ENCODE assay signal across 9 mouse cellular contexts in the genomic region with DNA sequence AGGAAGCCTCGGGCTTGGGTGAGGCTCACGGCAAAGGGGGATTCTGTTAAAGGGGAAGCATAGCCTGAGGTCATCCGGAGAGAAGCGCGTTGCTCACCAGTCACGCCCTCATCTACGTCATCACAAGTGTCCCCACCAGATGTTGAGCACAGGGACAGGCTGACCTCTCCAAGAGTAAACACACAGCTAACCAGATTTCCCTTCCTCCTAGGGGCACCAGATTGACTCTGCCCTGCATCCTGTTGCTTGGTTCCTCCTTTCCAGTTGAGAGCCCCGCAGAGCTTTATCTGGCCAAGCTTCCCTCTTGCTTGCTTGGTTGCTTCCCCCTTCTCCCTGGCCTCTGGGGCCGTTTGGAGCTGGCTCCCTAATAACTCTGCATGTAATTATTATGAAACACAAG.
DNase-seq lines count a peak whose midpoint lies in the region; ATAC-seq and TF ChIP-seq lines count a peak whose summit lies in the region.
"Had no signal": no experiment of that assay in that cellular context is flagged by ENCODE, and none has a peak within 500 bp of the region (broad histone marks: within the 10 kb centered on the region; RNA-seq: fewer than 3 reads in every experiment).

No protein-coding gene starts in this region.

- no peak for TF ChIP-seq EP300 in heart, postnatal 0 days (IDR thresholded peaks at IDR 0.05; ENCODE audit: low read depth)

- peaks cover 18% of the 10 kb centered on the region for H3K4me1 ChIP-seq in bone marrow macrophage, adult 2 months (ENCODE audit: control insufficient read depth, insufficient read depth, low read length)
- H3K4me1 ChIP-seq in heart, postnatal 0 days (ENCODE audit: control insufficient read depth, insufficient read depth): peaks cover 7% of the 10 kb centered on the region; the same call in 1 of the 2 replicates
- peaks cover 5% of the 10 kb centered on the region; the same call in 1 of the 2 replicates for H3K4me1 ChIP-seq in lung, embryonic 16.5 days (replicated peaks; ENCODE audit: control insufficient read depth, insufficient read depth, low read length)
- H3K4me1 ChIP-seq in forebrain, embryonic 11.5 days (replicated peaks; ENCODE audit: control insufficient read depth, insufficient read depth, low read length): 0 out of 2 replicates have a peak, but pooled peaks cover 7% of the 10 kb centered on the region

- H3K36me3 ChIP-seq in heart, postnatal 0 days (replicated peaks; ENCODE audit: control insufficient read depth, insufficient read depth, low read length): no peaks in the 10 kb centered on the region
- H3K36me3 ChIP-seq in lung, embryonic 16.5 days (ENCODE audit: control insufficient read depth, insufficient read depth, low read length): no peaks in the 10 kb centered on the region
- no peaks in the 10 kb centered on the region for H3K36me3 ChIP-seq in forebrain, embryonic 11.5 days (ENCODE audit: control insufficient read depth, insufficient read depth, low read length)
- H3K36me3 ChIP-seq: limb, embryonic 15.5 days had no signal

- TF ChIP-seq CTCF in bone marrow macrophage, adult 2 months (IDR thresholded peaks at IDR 0.05; ENCODE audit: low read depth, low read length): no peak
- TF ChIP-seq CTCF in heart, postnatal 0 days (IDR thresholded peaks at IDR 0.05; ENCODE audit: low read depth): no peak

- no peak for TF ChIP-seq POLR2A in bone marrow macrophage, adult 2 months (IDR thresholded peaks at IDR 0.05; ENCODE audit: borderline replicate concordance, low read depth, low read length)

- 0 out of 2 replicates have a peak, but pooled peaks cover 3% of the 10 kb centered on the region for H3K9me3 ChIP-seq in heart, postnatal 0 days (replicated peaks; ENCODE audit: control insufficient read depth, low read length)
- H3K9me3 ChIP-seq in lung, embryonic 16.5 days (ENCODE audit: control insufficient read depth, low read length): 0 out of 2 replicates have a peak, but pooled peaks cover 4% of the 10 kb centered on the region
- H3K9me3 ChIP-seq in forebrain, embryonic 11.5 days (ENCODE audit: control insufficient read depth, low read length): no peaks in the 10 kb centered on the region
- H3K9me3 ChIP-seq: limb, embryonic 15.5 days had no signal

- DNase-seq in embryo, embryonic 11 days: peak; percentile 23
- no peak for DNase-seq in embryo, embryonic 9.5 days (ENCODE audit: extremely low spot score)
- peak; percentile 58 for DNase-seq in heart, postnatal 0 days (ENCODE audit: low spot score)
- no peak for DNase-seq in layer of hippocampus, adult 18-20 months (ENCODE audit: low spot score in 2 of 2)
- DNase-seq in forebrain, embryonic 11.5 days (ENCODE audit: low spot score): no peak
- no peak for DNase-seq in layer of hippocampus, postnatal 36 days

- H3K4me3 ChIP-seq in bone marrow macrophage, adult 2 months (ENCODE audit: insufficient read depth, low read length): no peak overlapping the region
- H3K4me3 ChIP-seq in heart, postnatal 0 days (ENCODE audit: low read depth, low read length): no peak overlapping the region
- H3K4me3 ChIP-seq in lung, embryonic 16.5 days (ENCODE audit: low read length): no peak overlapping the region
- no peak overlapping the region for H3K4me3 ChIP-seq in forebrain, embryonic 11.5 days (ENCODE audit: low read depth, low read length)
- H3K4me3 ChIP-seq: limb, embryonic 15.5 days had no signal

- peak overlapping the region; percentile 79 for H3K27ac ChIP-seq in bone marrow macrophage, adult 2 months (ENCODE audit: insufficient read depth, low read depth, low read length)
- no peak overlapping the region for H3K27ac ChIP-seq in heart, postnatal 0 days (ENCODE audit: low read depth)
- H3K27ac ChIP-seq in lung, embryonic 16.5 days (ENCODE audit: low read length): peak overlapping the region; percentile 27; the same call in 1 of the 2 replicates
- no peak overlapping the region for H3K27ac ChIP-seq in forebrain, embryonic 11.5 days (ENCODE audit: low read depth, low read length)
- H3K27ac ChIP-seq: limb, embryonic 15.5 days had no signal

- no peaks in the 10 kb centered on the region for H3K27me3 ChIP-seq in heart, postnatal 0 days (ENCODE audit: control insufficient read depth, insufficient read depth, low read length)
- H3K27me3 ChIP-seq in lung, embryonic 16.5 days (ENCODE audit: control insufficient read depth, insufficient read depth, low read depth, low read length): no peaks in the 10 kb centered on the region
- H3K27me3 ChIP-seq in forebrain, embryonic 11.5 days (ENCODE audit: control insufficient read depth, insufficient read depth, low read length): no peaks in the 10 kb centered on the region
- H3K27me3 ChIP-seq: limb, embryonic 15.5 days had no signal

- peak overlapping the region; percentile 40 for H3K4me2 ChIP-seq in heart, postnatal 0 days (ENCODE audit: low read depth, low read length)
- H3K4me2 ChIP-seq in lung, embryonic 16.5 days (ENCODE audit: low read depth, low read length): peak overlapping the region; percentile 25
- H3K4me2 ChIP-seq in forebrain, embryonic 11.5 days (ENCODE audit: low read depth, low read length, severe bottlenecking): no peak overlapping the region
- H3K4me2 ChIP-seq: limb, embryonic 15.5 days had no signal

- no peak overlapping the region for H3K9ac ChIP-seq in heart, postnatal 0 days (replicated peaks; ENCODE audit: low read depth, low read length)
- H3K9ac ChIP-seq in lung, embryonic 16.5 days (ENCODE audit: low read length): no peak overlapping the region
- no peak overlapping the region for H3K9ac ChIP-seq in forebrain, embryonic 11.5 days (ENCODE audit: low read length)
- H3K9ac ChIP-seq: limb, embryonic 15.5 days had no signal

- WGBS in heart, postnatal 0 days: 19% methylated on average over 9 of the region's 9 CpGs
- 27% methylated on average over 9 of the region's 9 CpGs for WGBS in lung, embryonic 16.5 days
- WGBS in forebrain, embryonic 11.5 days: 50% methylated on average over 9 of the region's 9 CpGs

- peak; percentile 77 for ATAC-seq in heart, postnatal 0 days (ENCODE audit: insufficient read depth, low read depth)
- peak; percentile 72 for ATAC-seq in lung, embryonic 16.5 days (ENCODE audit: low read depth)
- ATAC-seq in forebrain, embryonic 11.5 days (replicated peaks; ENCODE audit: low FRiP score): no peak; the same call in 1 of the 2 replicates

Comparison
In these comparisons a context has a peak if more than half of its experiments do, and no peak if none do; other contexts are left out.
1. DNase-seq: peak in embryo, embryonic 11 days (single experiment) and heart, postnatal 0 days (single experiment); none in embryo, embryonic 9.5 days (single experiment), layer of hippocampus, adult 18-20 months (0 of 2), forebrain, embryonic 11.5 days (single experiment) and layer of hippocampus, postnatal 36 days (0 of 2).
2. H3K27ac ChIP-seq: peak in bone marrow macrophage, adult 2 months (single experiment) and lung, embryonic 16.5 days (single experiment); none in heart, postnatal 0 days (single experiment) and forebrain, embryonic 11.5 days (single experiment).